Mouse (Mus musculus) embryonic facial prominence, embryonic 13.5 days (tissue): ENCODE data around the gene Polr2c. TPM values are rescaled to one million over a fixed set of nuclear protein-coding genes. Genes with fewer than 3 reads are reported as not detected.

Source experiments
- ATAC-seq: fragments of 200-750 bp; cut with Nextera tagmentation; 2 replicates; pipeline ENCODE4 v1.8.0; 2017; ENCODE audit warnings: low read depth; ENCODE audit not compliant: insufficient number of reproducible peaks, insufficient read depth, low FRiP score, low TSS enrichment
- H3K27ac ChIP-seq: fragments of 300-500 bp; sonication (generic); 2 replicates; pipeline ENCODE4 v1.5.1; 2015; ENCODE audit warnings: moderate library complexity, mild to moderate bottlenecking, inconsistent platforms
- H3K27me3 ChIP-seq: fragments of 300-500 bp; sonication (generic); 2 replicates; pipeline ENCODE4 v1.6.1; 2015; ENCODE audit warnings: mild to moderate bottlenecking, inconsistent platforms
- H3K36me3 ChIP-seq: fragments of 300-500 bp; sonication (generic); 2 replicates; pipeline ENCODE4 v1.6.1; 2015; ENCODE audit warnings: mild to moderate bottlenecking, inconsistent platforms
- H3K4me1 ChIP-seq: fragments of 300-500 bp; sonication (generic); 2 replicates; pipeline ENCODE4 v1.6.1; 2015; ENCODE audit warnings: inconsistent platforms
- H3K4me2 ChIP-seq: fragments of 300-500 bp; sonication (generic); 2 replicates; pipeline ENCODE4 v1.6.1; 2015; ENCODE audit warnings: moderate library complexity, mild to moderate bottlenecking, inconsistent platforms
- H3K4me3 ChIP-seq: fragments of 300-500 bp; sonication (generic); 2 replicates; pipeline ENCODE4 v1.5.1; 2015; ENCODE audit warnings: mild to moderate bottlenecking, inconsistent platforms
- H3K9ac ChIP-seq: fragments of 300-500 bp; sonication (generic); 2 replicates; pipeline ENCODE4 v1.6.1; 2015; ENCODE audit warnings: mild to moderate bottlenecking, inconsistent platforms
- H3K9me3 ChIP-seq: fragments of 300-500 bp; sonication (generic); 2 replicates; pipeline ENCODE4 v1.6.1; 2016; ENCODE audit warnings: inconsistent platforms
- WGBS: fragments of 180-500 bp; shearing (Covaris S2); methylation state at CpG from one replicate; pipeline ENCODE4 v1.1.7; 2015; ENCODE audit warnings: mixed read lengths; 5-methylcytosine and 5-hydroxymethylcytosine counted together
- polyA plus RNA-seq: library from polyadenylated mRNA; unstranded; fragments of >200 nt; fragmentation: Nextera tagmentation; extraction: Ambion mirVana; gene quantifications from 2 replicates; pipeline ENCODE4 v1.2.1, GENCODE M21; 2015

Polr2c gene
- polyA plus RNA-seq, 1 experiment from 2014 or later, result 152 TPM

DNA sequence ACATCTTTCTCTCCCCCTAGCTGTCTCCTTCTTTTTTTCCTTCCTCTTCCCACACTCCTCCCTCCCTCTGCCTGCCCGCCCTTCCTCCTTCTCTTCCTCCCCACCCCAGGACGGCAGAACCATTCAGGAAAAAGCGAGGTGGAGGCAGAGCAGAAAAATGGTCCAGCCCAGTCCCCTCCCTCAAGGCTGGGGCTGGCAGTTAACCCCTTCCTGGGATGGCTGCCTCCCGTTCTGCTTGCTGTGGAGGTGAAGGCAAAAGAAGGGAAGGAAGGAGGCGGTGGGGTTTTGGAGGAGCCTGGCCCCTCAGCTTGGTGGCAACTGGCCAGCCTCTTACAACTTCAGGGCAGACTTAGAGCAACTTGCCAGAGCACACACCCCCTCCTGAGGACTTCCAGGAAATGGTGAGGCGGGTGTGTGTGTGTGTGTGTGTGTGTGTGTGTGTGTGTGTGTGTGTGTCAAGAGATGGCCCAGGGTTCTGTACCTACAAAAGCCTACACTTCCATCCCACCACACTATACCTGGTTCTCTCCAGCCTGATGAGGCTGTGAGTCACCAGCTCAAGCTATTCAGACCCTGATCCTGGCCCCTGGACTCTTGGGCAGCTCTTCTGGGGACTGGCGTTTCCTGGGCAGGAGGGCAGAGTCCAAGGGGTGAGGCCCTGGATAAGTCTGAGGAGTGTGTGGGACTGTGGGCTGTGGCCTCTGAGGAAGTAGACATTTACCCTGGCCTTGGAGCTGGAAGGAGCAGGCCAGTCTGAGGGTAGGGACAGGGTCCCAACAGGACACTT, 14.1 kb downstream of the Polr2c start:
- ATAC-seq, result peak; percentile 57
- 2% methylated on average over 6 of the region's 7 CpGs for WGBS
- peak overlapping the region; percentile 89 for H3K4me2 ChIP-seq
- H3K4me1 ChIP-seq, result peaks cover 57% of the 10 kb centered on the region
- H3K27me3 ChIP-seq, result peaks cover 9% of the 10 kb centered on the region
- peak overlapping the region; percentile 72 for H3K9ac ChIP-seq
- H3K9me3 ChIP-seq, result no peaks in the 10 kb centered on the region
- H3K36me3 ChIP-seq, result peaks cover 14% of the 10 kb centered on the region
- H3K27ac ChIP-seq, result peak overlapping the region; percentile 60; the same call in 1 of the 2 replicates
- H3K4me3 ChIP-seq, result peak overlapping the region; percentile 51

DNA sequence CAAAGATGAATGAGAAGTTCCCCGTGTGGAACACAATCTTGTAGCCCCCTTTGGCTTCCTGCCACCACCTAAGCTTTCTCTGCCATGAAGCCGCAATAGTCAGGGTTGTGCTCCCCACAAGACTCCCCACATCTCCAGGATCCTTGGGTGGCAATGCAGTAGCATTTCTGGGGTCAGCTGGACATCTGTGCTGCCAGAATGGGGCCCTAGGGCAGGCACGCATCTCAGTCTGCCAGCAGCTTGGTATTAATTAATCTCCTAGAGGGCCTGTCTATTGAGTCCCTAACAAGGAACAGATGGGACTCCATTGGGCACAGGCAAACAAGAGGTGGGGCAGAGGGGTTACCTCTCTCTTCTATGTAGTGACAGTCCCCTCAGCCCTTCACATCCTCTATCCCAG, 14.9 kb downstream of the Polr2c start:
- Histone ChIP-seq H3K27ac (peak overlapping the region; percentile 16; the same call in 1 of the 2 replicates), H3K9ac (no peak overlapping the region), H3K4me1 (peaks cover 62% of the 10 kb centered on the region), H3K4me2 (peak overlapping the region; percentile 89), H3K36me3 (peaks cover 6% of the 10 kb centered on the region), H3K9me3 (no peaks in the 10 kb centered on the region), H3K27me3 (peaks cover 9% of the 10 kb centered on the region), H3K4me3 (no peak overlapping the region; the same call in 1 of the 2 replicates)
- ATAC-seq, result no peak
- WGBS, result 23% methylated on average over 3 of the region's 3 CpGs

DNA sequence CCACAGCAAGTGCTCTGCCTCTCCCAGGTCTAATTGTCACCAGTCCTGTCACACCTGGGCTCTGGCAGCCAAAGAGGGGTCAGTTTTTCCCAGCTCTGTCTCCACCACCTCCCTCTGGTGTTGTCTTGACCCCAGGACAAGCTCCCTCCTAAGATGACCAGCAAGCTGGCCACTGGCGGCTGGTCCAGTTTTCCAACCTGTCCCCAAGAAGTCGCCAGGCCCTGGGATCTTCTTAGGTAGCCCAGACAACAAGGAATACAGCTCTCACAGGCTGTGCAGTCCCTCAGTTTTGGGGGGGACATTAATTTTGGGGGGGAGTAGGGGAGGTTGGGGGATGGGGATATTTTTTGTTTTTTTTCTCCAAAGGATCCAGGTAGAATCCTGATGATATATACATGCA, 15.3 kb downstream of the Polr2c start:
- ATAC-seq, result no peak
- Histone ChIP-seq H3K9ac (no peak overlapping the region), H3K4me1 (peaks cover 62% of the 10 kb centered on the region)

DNA sequence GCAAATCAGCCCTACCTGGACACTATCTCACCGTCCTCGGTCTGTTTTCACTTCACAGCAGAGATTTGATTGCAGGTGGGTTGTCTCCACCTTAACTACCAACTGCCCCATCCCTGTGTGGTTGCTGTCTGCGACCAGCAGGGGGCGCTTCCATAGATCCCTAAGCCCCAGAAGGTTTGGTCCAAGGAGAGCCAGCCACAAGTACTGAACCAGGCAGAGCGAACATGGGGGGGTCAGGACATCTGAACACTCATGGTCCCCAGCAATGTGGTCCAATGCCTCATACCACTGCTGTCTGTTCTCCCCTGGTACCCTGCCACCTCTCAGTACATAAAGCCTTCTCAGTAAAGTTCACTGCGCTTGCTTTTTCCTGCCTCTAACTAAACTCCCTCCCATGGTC, 17.1 kb downstream of the Polr2c start:
- no peaks in the 10 kb centered on the region for H3K36me3 ChIP-seq
- ATAC-seq, result no peak
- no peak overlapping the region for H3K27ac ChIP-seq
- H3K9me3 ChIP-seq, result no peaks in the 10 kb centered on the region
- H3K4me3 ChIP-seq, result peak overlapping the region; percentile 64; the same call in 1 of the 2 replicates
- peaks cover 9% of the 10 kb centered on the region for H3K27me3 ChIP-seq
- no peak overlapping the region for H3K9ac ChIP-seq
- H3K4me2 ChIP-seq, result peak overlapping the region; percentile 94
- H3K4me1 ChIP-seq, result peaks cover 56% of the 10 kb centered on the region
- WGBS, result 13% methylated on average over 6 of the region's 6 CpGs

More for the DNA sequence above, 15.3 kb downstream of the Polr2c start:
- H3K27me3 ChIP-seq, result peaks cover 9% of the 10 kb centered on the region
- 57% methylated on average over 2 of the region's 2 CpGs for WGBS
- no peak overlapping the region; the same call in 1 of the 2 replicates for H3K4me3 ChIP-seq
- H3K27ac ChIP-seq, result no peak overlapping the region; the same call in 1 of the 2 replicates
- peak overlapping the region; percentile 89; the same call in 1 of the 2 replicates for H3K4me2 ChIP-seq
- H3K9me3 ChIP-seq, result no peaks in the 10 kb centered on the region
- H3K36me3 ChIP-seq, result peaks cover 3% of the 10 kb centered on the region

DNA sequence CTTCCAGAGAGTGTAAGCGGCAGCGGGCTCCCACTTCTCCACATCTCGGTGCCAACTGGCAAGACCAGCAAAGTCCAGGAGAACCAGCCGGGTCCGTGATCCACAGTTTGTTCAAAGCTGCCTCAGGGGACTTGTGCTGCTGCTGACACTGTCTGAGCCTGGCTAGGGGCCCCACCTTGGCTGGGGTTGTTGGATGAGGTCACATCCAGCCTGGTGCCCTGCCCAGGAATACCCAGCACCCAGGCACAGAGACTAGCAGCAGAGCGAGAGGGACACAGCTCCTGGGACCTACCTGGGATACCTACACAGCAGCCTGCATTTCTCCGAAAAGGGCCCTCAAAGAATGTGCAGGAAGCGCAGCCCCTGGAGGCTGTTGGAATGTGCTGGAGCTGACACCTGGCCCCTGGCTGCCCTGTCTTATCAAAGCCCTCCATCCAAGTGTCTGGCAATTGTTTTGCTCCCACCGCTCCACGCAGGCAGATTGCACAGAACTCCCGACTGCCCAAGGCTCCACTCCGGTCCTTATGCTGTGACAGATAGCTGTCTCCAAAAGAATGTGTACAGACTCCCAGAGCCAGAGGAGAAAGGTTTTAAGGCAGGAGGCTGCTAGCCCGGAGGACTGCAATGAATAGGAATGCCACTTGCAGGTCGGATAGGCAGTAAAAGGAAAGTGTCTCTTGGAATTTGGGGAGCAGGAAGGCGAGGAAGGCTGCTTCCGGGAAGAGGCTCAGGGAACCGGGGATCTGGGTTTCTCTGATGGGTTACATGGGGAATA, 18.0 kb downstream of the Polr2c start:
- H3K27ac ChIP-seq, result peak overlapping the region; percentile 78; the same call in 1 of the 2 replicates
- WGBS, result 16% methylated on average over 17 of the region's 17 CpGs
- H3K4me1 ChIP-seq, result peaks cover 49% of the 10 kb centered on the region

DNA sequence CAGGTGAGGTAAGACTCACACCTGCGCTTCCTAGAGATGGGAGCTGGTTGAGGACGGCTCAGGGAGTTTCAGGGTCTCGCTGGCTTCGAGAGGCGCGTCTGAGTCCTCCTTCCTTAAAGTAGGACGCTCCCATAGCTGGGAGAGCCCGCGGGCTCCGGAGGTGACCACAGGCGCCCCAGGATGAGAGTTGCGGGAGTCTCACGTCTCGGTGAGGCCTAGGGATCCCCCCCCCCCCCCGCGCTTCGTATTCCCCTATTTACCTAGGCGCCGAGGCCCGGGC, 18.6 kb downstream of the Polr2c start:
- H3K9me3 ChIP-seq, result no peaks in the 10 kb centered on the region
- ATAC-seq, result no peak
- peaks cover 44% of the 10 kb centered on the region for H3K4me1 ChIP-seq
- H3K4me3 ChIP-seq, result peak overlapping the region; percentile 64
- H3K4me2 ChIP-seq, result peak overlapping the region; percentile 94
- peak overlapping the region; percentile 78 for H3K27ac ChIP-seq
- no peaks in the 10 kb centered on the region for H3K36me3 ChIP-seq
- H3K27me3 ChIP-seq, result peaks cover 9% of the 10 kb centered on the region
- WGBS, result under 1% methylated on average over 20 of the region's 20 CpGs
- peak overlapping the region; percentile 78 for H3K9ac ChIP-seq

More for the DNA sequence above, 18.0 kb downstream of the Polr2c start:
- Histone ChIP-seq H3K9me3 (no peaks in the 10 kb centered on the region), H3K27me3 (peaks cover 9% of the 10 kb centered on the region), H3K4me2 (peak overlapping the region; percentile 94), H3K9ac (peak overlapping the region; percentile 78), H3K4me3 (peak overlapping the region; percentile 64), H3K36me3 (no peaks in the 10 kb centered on the region)
- ATAC-seq, result no peak

DNA sequence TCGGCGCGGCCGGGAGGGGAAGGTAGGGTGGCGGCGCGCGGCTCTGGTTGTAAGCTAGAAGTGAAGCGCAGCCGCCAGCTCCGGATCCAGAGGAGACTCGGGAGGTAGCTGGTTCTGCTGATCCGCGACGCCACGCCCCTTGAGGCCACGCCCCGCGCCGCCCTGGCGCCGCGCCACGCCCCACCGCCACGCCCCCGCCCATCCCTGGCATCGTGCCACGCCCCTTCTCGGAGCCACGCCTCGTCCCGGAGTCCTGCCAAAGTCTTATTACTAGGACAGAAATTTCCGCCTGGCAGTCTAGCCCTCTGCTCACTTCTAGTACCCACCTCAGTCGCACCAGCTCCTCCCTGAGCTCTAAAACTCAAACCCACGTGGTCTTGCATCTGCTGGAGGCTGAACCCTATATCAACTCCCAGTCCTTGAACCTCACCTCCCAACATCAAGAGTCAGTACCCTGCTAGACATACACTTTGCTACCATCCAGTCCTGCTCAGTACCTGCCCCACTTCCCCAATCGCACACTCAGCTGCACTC, 19.0 kb downstream of the Polr2c start, which contains the start of gene Dok4:
TSS of gene Dok4 (minus strand) at position 134 of the 534 bp plus-strand sequence.
- Histone ChIP-seq H3K27ac (peak within 1 kb of the TSS; percentile 78), H3K4me1 (peaks cover 39% of the 10 kb centered on the region), H3K9ac (peak within 1 kb of the TSS; percentile 78), H3K27me3 (peaks cover 9% of the 10 kb centered on the region), H3K9me3 (no peaks in the 10 kb centered on the region), H3K4me3 (peak within 1 kb of the TSS; percentile 64), H3K36me3 (no peaks in the 10 kb centered on the region), H3K4me2 (peak within 1 kb of the TSS; percentile 94)
- under 1% methylated on average over 20 of the region's 37 CpGs for WGBS
- ATAC-seq, result peak; percentile 81

DNA sequence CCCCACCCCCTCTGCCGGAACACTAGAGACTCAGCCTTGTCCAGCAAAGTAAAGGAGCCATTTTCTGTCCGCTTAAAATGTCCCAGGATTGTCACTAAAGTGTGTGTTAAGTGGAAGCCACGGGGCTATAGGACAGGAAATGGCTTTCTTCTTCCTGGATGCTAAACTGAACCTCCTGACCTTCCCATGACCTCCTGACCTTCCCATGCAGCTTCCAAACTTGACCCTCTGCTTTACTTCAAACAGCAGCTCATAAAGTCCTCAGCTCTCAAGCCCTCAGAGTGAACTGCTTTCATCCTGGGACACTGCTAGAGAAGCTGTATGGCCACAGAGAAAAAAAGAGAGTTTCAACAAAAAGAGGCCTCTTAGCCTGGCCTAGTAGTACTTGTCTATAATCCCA, 19.6 kb downstream of the Polr2c start:
- WGBS, result 33% methylated on average over 3 of the region's 3 CpGs
- no peaks in the 10 kb centered on the region for H3K9me3 ChIP-seq
- H3K4me3 ChIP-seq, result no peak overlapping the region
- no peak overlapping the region for H3K9ac ChIP-seq
- peak overlapping the region; percentile 16; the same call in 1 of the 2 replicates for H3K27ac ChIP-seq
- peaks cover 34% of the 10 kb centered on the region for H3K4me1 ChIP-seq
- ATAC-seq, result no peak
- H3K27me3 ChIP-seq, result peaks cover 9% of the 10 kb centered on the region
- H3K36me3 ChIP-seq, result no peaks in the 10 kb centered on the region
- H3K4me2 ChIP-seq, result peak overlapping the region; percentile 94; the same call in 1 of the 2 replicates

DNA sequence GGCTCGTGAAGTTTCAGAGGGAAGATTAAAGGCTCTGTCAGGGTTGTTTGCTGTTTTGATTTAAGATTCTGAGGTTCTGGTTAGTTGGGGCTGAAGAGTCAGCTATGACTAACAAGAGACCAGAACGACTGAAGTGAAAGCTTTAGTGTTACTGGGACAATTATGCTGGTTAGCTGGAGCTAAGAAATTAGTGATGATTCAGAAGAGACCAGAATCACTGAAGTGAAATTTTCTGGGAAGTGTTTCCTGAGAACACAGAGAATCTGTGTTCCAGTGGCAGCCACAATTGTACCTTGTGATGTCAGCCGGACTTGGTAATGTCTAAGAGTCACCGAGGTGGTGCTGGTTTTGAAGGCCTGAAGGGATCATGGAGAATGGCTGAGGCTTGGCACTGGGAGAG, 23.5 kb downstream of the Polr2c start:
- WGBS, result 69% methylated on average over 4 of the region's 4 CpGs
- no peaks in the 10 kb centered on the region for H3K9me3 ChIP-seq
- no peak for ATAC-seq
- peaks cover 6% of the 10 kb centered on the region for H3K4me1 ChIP-seq
- no peaks in the 10 kb centered on the region for H3K36me3 ChIP-seq
- H3K4me2 ChIP-seq, result no peak overlapping the region
- no peaks in the 10 kb centered on the region for H3K27me3 ChIP-seq
- H3K4me3 ChIP-seq, result no peak overlapping the region
- no peak overlapping the region for H3K9ac ChIP-seq
- H3K27ac ChIP-seq, result no peak overlapping the region

DNA sequence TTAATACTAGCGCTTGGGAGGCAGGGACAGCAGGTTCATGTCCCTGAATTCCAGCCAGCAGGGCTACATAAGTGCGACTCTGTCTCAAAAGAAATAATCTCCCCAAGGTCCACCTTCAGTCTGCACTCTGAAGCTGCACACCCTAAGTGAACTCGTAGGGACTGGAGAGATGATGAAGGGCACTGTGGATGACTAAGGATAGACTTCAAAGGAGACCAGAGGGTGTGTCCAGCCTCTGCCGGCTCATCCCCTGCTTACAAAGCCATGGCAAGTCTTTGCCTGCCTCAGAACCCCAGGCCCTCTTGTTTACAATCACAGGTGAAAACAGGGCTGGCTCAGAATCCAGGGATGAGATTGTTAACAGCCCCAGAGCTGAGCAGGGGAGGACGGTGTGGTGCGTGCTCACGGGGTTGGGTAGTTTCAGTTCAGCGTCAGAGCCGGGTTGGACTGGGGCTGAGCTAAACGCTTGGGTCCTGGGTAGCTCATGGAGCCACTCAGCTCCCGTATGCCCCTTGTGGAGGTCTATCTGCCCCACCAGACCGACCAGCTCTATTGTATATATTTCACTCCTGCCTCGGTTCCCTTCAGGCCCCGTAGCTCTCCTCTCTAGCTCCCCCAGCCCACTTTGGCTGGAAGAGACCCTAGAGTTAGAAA, 31.3 kb downstream of the Polr2c start:
- WGBS, result 30% methylated on average over 14 of the region's 14 CpGs
- H3K9me3 ChIP-seq, result no peaks in the 10 kb centered on the region
- H3K9ac ChIP-seq, result no peak overlapping the region
- H3K4me1 ChIP-seq, result no peaks in the 10 kb centered on the region
- H3K27me3 ChIP-seq, result no peaks in the 10 kb centered on the region
- peak overlapping the region; percentile 19 for H3K4me2 ChIP-seq
- H3K36me3 ChIP-seq, result no peaks in the 10 kb centered on the region
- no peak overlapping the region for H3K27ac ChIP-seq
- H3K4me3 ChIP-seq, result no peak overlapping the region
- ATAC-seq, result peak; percentile 48; the same call in 1 of the 2 replicates

DNA sequence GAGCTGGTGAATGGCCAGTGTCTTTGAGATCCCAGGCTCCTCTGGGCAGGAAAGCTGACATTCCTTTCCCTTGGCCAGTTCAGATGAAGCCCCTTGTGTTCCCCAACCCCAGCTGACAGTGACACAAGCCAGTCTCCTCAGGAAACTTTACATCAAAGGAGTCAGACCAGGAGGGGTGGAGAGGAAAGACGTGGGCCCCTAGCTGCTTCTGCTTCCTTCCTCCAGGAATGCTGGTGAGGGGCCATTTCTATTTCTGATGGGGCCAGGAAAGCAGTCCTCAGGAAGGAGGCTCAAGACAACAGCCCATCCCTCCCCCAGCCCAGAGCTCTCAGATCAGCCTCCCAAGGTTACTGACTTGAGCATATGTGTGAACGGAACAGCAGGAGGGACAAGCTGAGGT, 35.7 kb downstream of the Polr2c start:
- Histone ChIP-seq H3K4me2 (no peak overlapping the region), H3K27ac (no peak overlapping the region), H3K4me1 (0 out of 2 replicates have a peak, but pooled peaks cover 7% of the 10 kb centered on the region), H3K4me3 (no peak overlapping the region), H3K27me3 (no peaks in the 10 kb centered on the region), H3K36me3 (no peaks in the 10 kb centered on the region), H3K9me3 (no peaks in the 10 kb centered on the region), H3K9ac (no peak overlapping the region)
- no peak for ATAC-seq
- WGBS, result 38% methylated on average over 2 of the region's 2 CpGs
